Mouse (Mus musculus): ENCODE data around the gene Rfx4.

DNA sequence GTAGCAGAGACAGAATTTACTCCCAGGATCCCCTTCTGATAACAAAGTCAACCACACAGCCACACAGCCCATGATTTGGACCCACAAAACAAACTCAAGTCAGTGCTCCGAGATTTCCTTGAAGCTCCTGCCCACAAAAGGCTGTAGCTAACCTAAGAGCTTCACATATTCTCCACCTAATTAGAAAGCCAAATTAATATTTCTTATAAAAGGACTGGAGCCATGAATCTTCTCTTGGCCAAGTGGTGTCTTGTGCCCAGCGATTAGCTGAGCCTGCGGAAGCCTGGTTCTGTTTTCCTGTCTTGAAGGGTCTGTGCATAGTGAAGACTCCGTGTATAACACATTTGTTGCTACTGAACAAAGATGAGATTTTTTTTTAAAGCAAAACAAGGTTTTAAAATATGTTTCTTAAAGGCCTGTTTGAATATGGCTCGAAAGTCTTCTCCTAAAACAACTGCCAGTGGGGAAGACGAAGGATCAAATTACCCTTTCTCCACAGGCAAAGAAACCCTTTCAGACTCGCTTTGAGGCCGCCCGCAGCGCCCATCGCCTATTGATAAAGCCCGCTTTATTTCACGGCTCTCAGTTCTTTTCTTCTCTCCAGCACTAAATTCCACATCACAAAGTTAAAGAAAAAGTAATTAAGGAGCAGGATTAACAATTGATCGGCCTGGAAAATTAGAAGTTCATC lies 103.1 kb downstream of the Rfx4 start:
- no peak for TF ChIP-seq TAL1 (IDR thresholded peaks at IDR 0.05; ENCODE audit: low read length)
- no peak for TF ChIP-seq GATA1 (IDR thresholded peaks at IDR 0.05; ENCODE audit: low read length)
